Mouse (Mus musculus) MEL (cell line): ENCODE measurements around the gene Bnip3.

Source experiments
- CHD2 ChIP-seq: IDR thresholded peaks from 2 replicates; pipeline ENCODE4 v1.6.1; 2011; ENCODE audit warnings: low read length, improper control_type of control experiment
- CTCF ChIP-seq, 3 experiments: IDR thresholded peaks in 2 of 3; conservative IDR thresholded peaks in 1 of 3; 2 replicates each; pipeline ENCODE4 v1.5.1; 2011 to 2012; ENCODE audit warnings: low read length in 3 of 3, low read depth in 2 of 3, mild to moderate bottlenecking in 2 of 3, improper control_type of control experiment in 1 of 3, inconsistent platforms in 1 of 3, mixed read lengths in 1 of 3, moderate library complexity in 1 of 3; ENCODE audit not compliant: control insufficient read depth in 1 of 3, insufficient read depth in 1 of 3, poor library complexity in 1 of 3, severe bottlenecking in 1 of 3
- EP300 ChIP-seq, 2 experiments: IDR thresholded peaks; 2 replicates each; pipeline ENCODE4 v1.6.1; 2011; ENCODE audit warnings: improper control_type of control experiment in 2 of 2, low read length in 2 of 2, low read depth in 1 of 2, mild to moderate bottlenecking in 1 of 2
- ETS1 ChIP-seq: IDR thresholded peaks from 2 replicates; pipeline ENCODE4 v1.6.1; 2012; ENCODE audit warnings: low read depth, mild to moderate bottlenecking, inconsistent platforms, low read length, improper control_type of control experiment, moderate library complexity
- MAFK ChIP-seq: IDR thresholded peaks from 2 replicates; pipeline ENCODE4 v1.6.1; 2011; ENCODE audit warnings: low read depth, mild to moderate bottlenecking, low read length, improper control_type of control experiment, borderline replicate concordance
- MAX ChIP-seq: IDR thresholded peaks from 2 replicates; pipeline ENCODE4 v1.6.1; 2011; ENCODE audit warnings: low read length, improper control_type of control experiment
- POLR2A ChIP-seq, 2 experiments: IDR thresholded peaks; 2 replicates each; pipeline ENCODE4 v1.6.1; 2011 to 2012; ENCODE audit warnings: low read length in 2 of 2, mild to moderate bottlenecking in 2 of 2, control low read depth in 1 of 2, improper control_type of control experiment in 1 of 2, low read depth in 1 of 2, moderate library complexity in 1 of 2; ENCODE audit not compliant: control insufficient read depth in 1 of 2, insufficient read depth in 1 of 2, poor library complexity in 1 of 2
- POLR2AphosphoS2 ChIP-seq: IDR thresholded peaks from 2 replicates; pipeline ENCODE4 v1.6.1; 2011; ENCODE audit warnings: low read length, improper control_type of control experiment
- SIN3A ChIP-seq: IDR thresholded peaks from 2 replicates; pipeline ENCODE4 v1.6.1; 2012; ENCODE audit warnings: low read length, improper control_type of control experiment, inconsistent platforms
- TCF12 ChIP-seq: IDR thresholded peaks from 2 replicates; pipeline ENCODE4 v1.6.1; 2014; ENCODE audit warnings: low read depth, mild to moderate bottlenecking, inconsistent platforms, low read length, improper control_type of control experiment, moderate library complexity
- ZNF384 ChIP-seq: IDR thresholded peaks from 2 replicates; pipeline ENCODE4 v1.6.1; 2012; ENCODE audit warnings: low read depth, mild to moderate bottlenecking, inconsistent platforms, low read length, improper control_type of control experiment

DNA sequence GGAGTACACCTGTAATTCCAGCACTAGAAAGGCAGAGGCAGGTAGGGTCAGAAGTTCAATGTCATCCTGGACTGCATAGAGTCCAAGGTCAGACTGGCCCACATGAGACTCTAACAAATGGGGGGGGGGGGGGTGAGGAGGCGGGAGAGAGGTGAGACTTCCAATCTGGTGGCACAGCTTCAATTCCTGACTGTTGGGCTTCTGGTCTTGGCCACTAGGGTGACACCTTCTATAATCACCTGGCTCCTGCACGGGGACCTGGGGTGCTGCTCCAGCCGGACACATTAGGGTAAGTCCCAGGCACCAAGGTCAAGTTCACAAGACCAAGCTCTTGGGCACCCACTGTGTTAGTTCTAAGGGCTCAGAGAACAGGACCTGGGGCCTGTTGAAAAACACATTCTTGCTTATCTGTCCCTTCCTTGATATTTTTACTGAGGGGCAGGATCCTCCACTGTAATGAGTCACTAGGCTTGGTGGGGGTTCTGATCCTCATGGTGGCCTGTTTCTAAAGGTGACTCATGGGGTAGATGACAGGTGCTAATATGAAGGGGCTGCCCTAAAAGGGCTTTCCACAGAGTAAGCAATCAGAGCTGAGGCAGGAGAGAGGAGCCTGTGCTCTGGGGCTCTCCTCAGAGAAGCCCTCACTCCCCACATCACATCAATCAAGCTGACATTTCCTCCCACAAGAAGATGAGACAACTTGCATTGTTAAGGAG lies 67.7 kb downstream of the Bnip3 start:
- TF ChIP-seq POLR2A (IDR thresholded peaks at IDR 0.05; ENCODE audit: control insufficient read depth in 1 of 2, insufficient read depth in 1 of 2, low read depth in 1 of 2, low read length in 2 of 2, poor library complexity in 1 of 2) (no peak), MAFK (no peak), CHD2 (no peak), ETS1 (no peak), CTCF (IDR thresholded peaks at IDR 0.05 in 2 of 3, conservative IDR thresholded peaks at IDR 0.05 in 1 of 3; ENCODE audit: control insufficient read depth in 1 of 3, insufficient read depth in 1 of 3, low read depth in 2 of 3, low read length in 3 of 3, poor library complexity in 1 of 3, severe bottlenecking in 1 of 3) (no peak), MAX (no peak), ZNF384 (no peak), POLR2AphosphoS2 (no peak), EP300 (IDR thresholded peaks at IDR 0.05; ENCODE audit: low read depth in 1 of 2, low read length in 2 of 2) (no peak), SIN3A (no peak), TCF12 (no peak)
